Mouse (Mus musculus) CH12.LX (cell line): Measurements from ENCODE around the gene Cyp1b1. TPM values are rescaled to one million over a fixed set of nuclear protein-coding genes. Genes with fewer than 3 reads are reported as not detected.

ENCODE experiments used
- DNase-seq: peaks from one replicate; pipeline ENCODE4 v3.0.0-alpha.2; 2013; ENCODE audit errors: extremely low read depth
- H3K27ac ChIP-seq: 2 replicates; pipeline ENCODE4 v1.5.1; 2012; ENCODE audit warnings: low read depth, mild to moderate bottlenecking, control low read depth, moderate library complexity; ENCODE audit not compliant: insufficient read depth
- H3K27me3 ChIP-seq: replicated peaks from 2 replicates; pipeline ENCODE3; 2012; ENCODE audit warnings: inconsistent platforms
- H3K36me3 ChIP-seq, 2 experiments: replicated peaks in 1 of 2; 2 replicates each; pipeline versions ENCODE3 to v1.6.1; 2012; ENCODE audit warnings: inconsistent platforms in 1 of 2, low read length in 1 of 2, mild to moderate bottlenecking in 1 of 2, mixed read lengths in 1 of 2, moderate library complexity in 1 of 2; ENCODE audit not compliant: control insufficient read depth in 1 of 2, insufficient read depth in 1 of 2
- H3K4me1 ChIP-seq, 2 experiments: 2 replicates each; pipeline ENCODE4 v1.6.1; 2012; ENCODE audit warnings: inconsistent platforms in 1 of 2, moderate library complexity in 1 of 2; ENCODE audit not compliant: insufficient read depth in 2 of 2, control insufficient read depth in 1 of 2
- H3K4me2 ChIP-seq: 2 replicates; pipeline ENCODE4 v1.6.1; 2012; ENCODE audit warnings: low read depth, mild to moderate bottlenecking, control low read depth; ENCODE audit not compliant: poor library complexity, insufficient read depth, severe bottlenecking
- H3K4me3 ChIP-seq, 3 experiments: fragments of 150-350 bp in 1 of 3; sonication (generic) in 1 of 3; replicated peaks in 1 of 3; 2 replicates each; pipeline versions ENCODE3 to v1.5.1; 2011 to 2012; ENCODE audit warnings: low read depth in 2 of 3, low read length in 2 of 3, mild to moderate bottlenecking in 2 of 3, moderate library complexity in 2 of 3, control low read depth in 1 of 3, improper control_type of control experiment in 1 of 3, inconsistent platforms in 1 of 3, mixed read lengths in 1 of 3; ENCODE audit not compliant: poor library complexity in 1 of 3
- H3K79me2 ChIP-seq: replicated peaks from 2 replicates; pipeline ENCODE4 v1.6.1; 2012; ENCODE audit warnings: mild to moderate bottlenecking, moderate library complexity; ENCODE audit not compliant: control insufficient read depth, poor library complexity, insufficient read depth, severe bottlenecking; ENCODE audit errors: extremely low read depth
- H3K9ac ChIP-seq: 2 replicates; pipeline ENCODE4 v1.6.1; 2012; ENCODE audit warnings: low read depth, mild to moderate bottlenecking, control low read depth, moderate library complexity; ENCODE audit not compliant: insufficient read depth
- H3K9me3 ChIP-seq: replicated peaks from 2 replicates; pipeline ENCODE3; 2012; ENCODE audit warnings: low read length, inconsistent platforms, mixed read lengths
- CHD2 ChIP-seq: IDR thresholded peaks from 2 replicates; pipeline ENCODE4 v1.6.1; 2011; ENCODE audit warnings: low read length, improper control_type of control experiment
- CTCF ChIP-seq, 2 experiments: IDR thresholded peaks in 1 of 2; conservative IDR thresholded peaks in 1 of 2; 2 replicates each; pipeline ENCODE4 v1.5.1; 2011 to 2012; ENCODE audit warnings: low read depth in 2 of 2, low read length in 2 of 2, improper control_type of control experiment in 1 of 2, inconsistent platforms in 1 of 2, mild to moderate bottlenecking in 1 of 2, moderate library complexity in 1 of 2
- E2F4 ChIP-seq: IDR thresholded peaks from 2 replicates; pipeline ENCODE4 v1.6.1; 2011; ENCODE audit warnings: low read depth, low read length, improper control_type of control experiment; ENCODE audit not compliant: insufficient replicate concordance
- ELF1 ChIP-seq: IDR thresholded peaks from 2 replicates; pipeline ENCODE4 v1.6.1; 2014; ENCODE audit warnings: low read depth, mild to moderate bottlenecking, inconsistent platforms, low read length, improper control_type of control experiment
- EP300 ChIP-seq: IDR thresholded peaks from 2 replicates; pipeline ENCODE4 v1.6.1; 2011; ENCODE audit warnings: low read length, improper control_type of control experiment
- GABPA ChIP-seq: IDR thresholded peaks from 2 replicates; pipeline ENCODE4 v1.6.1; 2012; ENCODE audit warnings: low read depth, low read length, improper control_type of control experiment, inconsistent platforms; ENCODE audit not compliant: insufficient replicate concordance
- IRF4 ChIP-seq: IDR thresholded peaks from 2 replicates; pipeline ENCODE4 v1.6.1; 2014; ENCODE audit warnings: low read depth, mild to moderate bottlenecking, inconsistent platforms, low read length, improper control_type of control experiment
- KAT2A ChIP-seq: IDR thresholded peaks from 2 replicates; pipeline ENCODE4 v1.6.1; 2012; ENCODE audit warnings: low read length, improper control_type of control experiment, inconsistent platforms; ENCODE audit not compliant: insufficient replicate concordance
- MAFK ChIP-seq: IDR thresholded peaks from 2 replicates; pipeline ENCODE4 v1.6.1; 2011; ENCODE audit warnings: low read length, improper control_type of control experiment; ENCODE audit not compliant: insufficient replicate concordance
- MAZ ChIP-seq: IDR thresholded peaks from 2 replicates; pipeline ENCODE4 v1.6.1; 2012; ENCODE audit warnings: low read depth, mild to moderate bottlenecking, inconsistent platforms, low read length, improper control_type of control experiment, moderate library complexity
- MEF2A ChIP-seq: IDR thresholded peaks from 2 replicates; pipeline ENCODE4 v1.6.1; 2014; ENCODE audit warnings: low read depth, mild to moderate bottlenecking, inconsistent platforms, low read length, improper control_type of control experiment, borderline replicate concordance
- MXI1 ChIP-seq: IDR thresholded peaks from 2 replicates; pipeline ENCODE4 v1.6.1; 2011; ENCODE audit warnings: mild to moderate bottlenecking, low read depth, low read length, improper control_type of control experiment
- MYC ChIP-seq: IDR thresholded peaks from 2 replicates; pipeline ENCODE4 v1.6.1; 2011; ENCODE audit warnings: low read depth, mild to moderate bottlenecking, improper control_type of control experiment, low read length
- NELFE ChIP-seq: IDR thresholded peaks from 2 replicates; pipeline ENCODE4 v1.6.1; 2011; ENCODE audit warnings: low read depth, low read length, improper control_type of control experiment
- POLR2A ChIP-seq: IDR thresholded peaks from 2 replicates; pipeline ENCODE4 v1.6.1; 2011; ENCODE audit warnings: low read depth, mild to moderate bottlenecking, improper control_type of control experiment, low read length
- POLR2AphosphoS2 ChIP-seq: IDR thresholded peaks from 2 replicates; pipeline ENCODE4 v1.6.1; 2011; ENCODE audit warnings: low read depth, low read length, improper control_type of control experiment
- RAD21 ChIP-seq: IDR thresholded peaks from 2 replicates; pipeline ENCODE4 v1.6.1; 2011; ENCODE audit warnings: low read depth, mild to moderate bottlenecking, low read length, improper control_type of control experiment, moderate library complexity
- SIN3A ChIP-seq: IDR thresholded peaks from 2 replicates; pipeline ENCODE4 v1.6.1; 2012; ENCODE audit warnings: low read length, improper control_type of control experiment, inconsistent platforms
- TBP ChIP-seq: conservative IDR thresholded peaks from 2 replicates; pipeline ENCODE4 v1.6.1; 2011; ENCODE audit warnings: low read depth, low read length, improper control_type of control experiment
- TCF12 ChIP-seq: IDR thresholded peaks from 2 replicates; pipeline ENCODE4 v1.6.1; 2014; ENCODE audit warnings: low read depth, mild to moderate bottlenecking, inconsistent platforms, low read length, improper control_type of control experiment
- USF2 ChIP-seq: conservative IDR thresholded peaks from 2 replicates; pipeline ENCODE4 v1.6.1; 2011; ENCODE audit warnings: low read depth, low read length, improper control_type of control experiment
- ZKSCAN1 ChIP-seq: IDR thresholded peaks from 2 replicates; pipeline ENCODE4 v1.6.1; 2012; ENCODE audit warnings: low read depth, inconsistent platforms, low read length, improper control_type of control experiment, borderline replicate concordance
- dilution Hi-C: fragments of 300-500 bp; cut with MboI; formaldehyde crosslinking; loops from 2 replicates; pipeline ENCODE4 v1.14.3; 2020; ENCODE audit warnings: low sequenced_read_pairs; ENCODE audit not compliant: extremely low pct_unique_long_range_greater_than_20kb, extremely low pct_ligation_motif_present
- in situ Hi-C: fragments of 300-500 bp; cut with MboI; formaldehyde crosslinking; loops from 3 replicates; pipeline ENCODE4 v1.14.3; 2019; ENCODE audit warnings: low sequenced_read_pairs, low pct_ligation_motif_present, low pct_unique_long_range_greater_than_20kb, mixed read lengths
- polyA plus RNA-seq: library from polyadenylated mRNA; unstranded; fragments of >175 nt; gene quantifications from 2 replicates; pipeline ENCODE4 v1.2.1, GENCODE M21; 2012; ENCODE audit warnings: low read depth; ENCODE audit not compliant: insufficient read length
- total RNA-seq, 2 experiments: library from RNA; depleted of rRNA; stranded (reverse); fragments of 300-350 nt in 1 of 2; fragments of >200 nt in 1 of 2; gene quantifications; 2 replicates each; pipeline ENCODE4 v1.2.3; 2012 to 2014

Gene Cyp1b1
- total and polyA plus RNA-seq, 3 experiments, result not detected

DNA sequence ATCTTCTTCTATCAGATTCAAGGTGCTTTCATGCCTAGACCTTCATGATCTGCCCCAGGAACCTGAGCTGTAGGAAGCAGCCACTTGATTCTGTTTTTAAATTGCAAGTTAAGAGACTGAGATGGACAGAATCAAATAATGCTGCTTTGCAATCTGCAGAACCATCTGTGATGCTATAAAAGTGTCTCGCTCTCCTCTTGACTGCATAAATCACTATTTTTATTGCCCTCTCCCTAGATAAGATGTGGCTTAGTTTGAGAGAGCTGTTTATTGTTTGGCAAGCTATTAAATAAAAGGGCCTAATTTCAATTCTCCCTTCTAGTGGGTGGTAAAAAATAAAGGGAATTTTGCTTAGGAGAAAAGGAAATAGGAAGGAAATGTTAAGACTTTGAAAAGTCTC lies 34.8 kb upstream of the Cyp1b1 start:
- TF ChIP-seq USF2 (no peak), MXI1 (no peak), E2F4 (no peak), RAD21 (no peak), MYC (no peak), KAT2A (no peak), TBP (no peak), MAZ (no peak), ELF1 (no peak), CHD2 (no peak), GABPA (no peak), CTCF (conservative IDR thresholded peaks at IDR 0.05 in 1 of 2, IDR thresholded peaks at IDR 0.05 in 1 of 2; ENCODE audit: low read depth in 2 of 2, low read length in 2 of 2) (no peak), NELFE (no peak), TCF12 (no peak), ZKSCAN1 (no peak), POLR2AphosphoS2 (no peak), MAFK (no peak), EP300 (no peak)

DNA sequence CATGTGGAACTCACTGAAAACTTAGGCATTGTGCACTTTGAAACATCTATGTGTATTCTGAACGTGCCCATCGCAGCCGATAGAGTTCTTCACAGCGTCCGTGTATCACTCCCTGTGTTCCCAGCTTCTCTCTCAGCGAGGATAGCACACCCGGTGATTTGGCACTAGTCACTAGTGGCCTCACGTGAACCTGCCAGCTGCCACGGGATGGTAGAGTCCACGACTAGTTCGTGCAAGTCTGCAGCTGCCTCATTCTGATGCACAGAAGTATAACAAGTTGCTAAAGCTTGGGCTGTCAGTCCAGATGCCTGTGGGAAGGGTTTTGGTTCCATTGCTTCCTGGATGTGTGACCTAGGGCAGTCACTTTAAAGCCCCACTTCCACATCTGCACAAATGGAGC lies 32.1 kb upstream of the Cyp1b1 start:
- Histone ChIP-seq H3K4me3 (no peak overlapping the region), H3K9me3 (peaks cover 3% of the 10 kb centered on the region), H3K4me2 (no peak overlapping the region), H3K27me3 (no peaks in the 10 kb centered on the region), H3K36me3 (no peaks in the 10 kb centered on the region), H3K79me2 (no peaks in the 10 kb centered on the region), H3K9ac (no peak overlapping the region), H3K27ac (no peak overlapping the region), H3K4me1 (no peaks in the 10 kb centered on the region)
- DNase-seq, result no peak
- in situ Hi-C loops, result loop anchor here (5.0 kb wide), 1 partner anchor 40 kb away; no protein-coding TSS in a partner anchor
- TF ChIP-seq MEF2A, result no peak
- TF ChIP-seq MXI1, result no peak
- no peak for TF ChIP-seq SIN3A
- TF ChIP-seq POLR2A, result no peak
- TF ChIP-seq IRF4, result no peak
- dilution Hi-C loops, result no loop called here

More for the DNA sequence above, 34.8 kb upstream of the Cyp1b1 start:
- Histone ChIP-seq H3K27me3 (no peaks in the 10 kb centered on the region), H3K4me2 (no peak overlapping the region), H3K4me1 (no peaks in the 10 kb centered on the region), H3K4me3 (no peak overlapping the region), H3K36me3 (no peaks in the 10 kb centered on the region), H3K9ac (no peak overlapping the region), H3K9me3 (peaks cover 3% of the 10 kb centered on the region), H3K27ac (no peak overlapping the region), H3K79me2 (no peaks in the 10 kb centered on the region)
- in situ Hi-C loops (loop anchor here (5.0 kb wide), 1 partner anchor 38 kb away; no protein-coding TSS in a partner anchor), dilution Hi-C loops (no loop called here)
- DNase-seq, result no peak
